Mouse (Mus musculus) midbrain, embryonic 10.5 days (tissue): ENCODE measurements at regions not wholly inside any gene's neighbourhood (a gene's known extent, or its start where the extent isn't known, plus 50 kb on each side); places are given as distances from the start of the nearest gene placed in this dataset.
A peak's percentile ranks its signal among the peaks of the same experiment; 100 is the strongest.
"Not testable (repeated sequence)": the region's sequence is repeated elsewhere in the genome, so short reads cannot be mapped to it uniquely, and the experiment has no call there.

Experiments used
- DNase-seq: peaks from one replicate; pipeline ENCODE4 v3.0.0-alpha.2; 2017; ENCODE audit warnings: low spot score
- H3K27ac ChIP-seq: fragments of 300-500 bp; sonication (generic); replicated peaks from 2 replicates; pipeline ENCODE4 v1.5.1; 2016; ENCODE audit warnings: mild to moderate bottlenecking
- H3K27me3 ChIP-seq: fragments of 300-500 bp; sonication (generic); 2 replicates; pipeline ENCODE4 v1.6.1; 2016; ENCODE audit warnings: low read depth, mild to moderate bottlenecking; ENCODE audit not compliant: poor library complexity, severe bottlenecking
- H3K36me3 ChIP-seq: fragments of 300-500 bp; sonication (generic); 2 replicates; pipeline ENCODE4 v1.6.1; 2016; ENCODE audit warnings: mild to moderate bottlenecking, moderate library complexity
- H3K4me1 ChIP-seq: fragments of 300-500 bp; sonication (generic); 2 replicates; pipeline ENCODE4 v1.6.1; 2016
- H3K4me3 ChIP-seq: fragments of 300-500 bp; sonication (generic); 2 replicates; pipeline ENCODE4 v1.5.1; 2016; ENCODE audit warnings: mild to moderate bottlenecking, moderate library complexity
- H3K9me3 ChIP-seq: fragments of 300-500 bp; sonication (generic); replicated peaks from 2 replicates; pipeline ENCODE4 v1.6.1; 2016; ENCODE audit warnings: mild to moderate bottlenecking
- WGBS: fragments of 180-500 bp; shearing (Covaris S2); methylation state at CpG from one replicate; pipeline ENCODE4 v1.1.7; 2016; 5-methylcytosine and 5-hydroxymethylcytosine counted together

DNA sequence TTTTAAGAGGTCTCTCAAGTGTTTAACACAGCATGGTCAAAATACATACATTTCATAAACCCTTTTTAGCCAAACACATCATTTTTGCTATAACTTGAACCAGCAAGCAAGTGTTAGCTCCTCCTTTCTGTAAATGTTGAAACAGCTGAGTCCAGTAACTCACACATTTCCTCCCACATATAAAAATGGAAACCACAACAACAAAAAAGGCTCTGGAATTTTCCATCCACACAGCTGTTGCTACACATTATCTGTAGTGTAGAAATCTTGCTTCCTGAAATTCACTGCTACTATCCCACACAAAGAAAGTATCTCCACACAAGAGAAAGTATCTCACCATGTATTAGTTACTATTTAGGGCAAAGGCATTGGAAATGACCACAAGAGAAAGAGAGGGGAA lies 96.7 kb upstream of the Tbl1x start:
- no peak overlapping the region for H3K4me3 ChIP-seq
- no peaks in the 10 kb centered on the region for H3K9me3 ChIP-seq
- no peaks in the 10 kb centered on the region for H3K36me3 ChIP-seq
- H3K27me3 ChIP-seq = no peaks in the 10 kb centered on the region
- H3K4me1 ChIP-seq = no peaks in the 10 kb centered on the region
- DNase-seq = no peak
- H3K27ac ChIP-seq = no peak overlapping the region

GRCm38 (mm10) chrX:77417766-77418165 lies 93.0 kb upstream of the Tbl1x start:
- no peak for DNase-seq
- no peak overlapping the region for H3K4me3 ChIP-seq
- no peaks in the 10 kb centered on the region for H3K4me1 ChIP-seq
- H3K27me3 ChIP-seq = no peaks in the 10 kb centered on the region
- no peaks in the 10 kb centered on the region for H3K36me3 ChIP-seq
- no peak overlapping the region for H3K27ac ChIP-seq
- no peaks in the 10 kb centered on the region for H3K9me3 ChIP-seq

DNA sequence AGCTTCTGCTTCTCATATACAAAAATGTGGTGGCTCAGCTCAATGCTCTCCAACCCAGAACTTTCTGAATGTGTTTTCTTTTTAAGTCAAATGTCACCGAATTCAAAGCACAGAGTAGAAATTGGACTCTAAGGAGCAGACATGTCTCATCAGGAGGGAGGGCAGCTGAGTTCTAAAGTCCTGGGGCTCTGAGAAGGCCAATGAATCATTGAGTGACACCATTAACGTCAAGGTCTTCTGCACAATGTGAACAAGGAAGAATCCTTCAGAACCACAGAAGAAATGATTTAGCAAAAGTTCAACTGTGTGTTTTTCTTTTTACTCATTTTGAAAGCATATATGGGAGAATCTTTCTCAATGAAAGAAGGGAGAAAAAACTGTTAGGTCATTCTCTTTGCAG lies 88.6 kb upstream of the Tbl1x start:
- H3K9me3 ChIP-seq = no peaks in the 10 kb centered on the region
- H3K36me3 ChIP-seq = no peaks in the 10 kb centered on the region
- H3K4me1 ChIP-seq = no peaks in the 10 kb centered on the region
- DNase-seq = no peak
- H3K27ac ChIP-seq = no peak overlapping the region
- H3K4me3 ChIP-seq = no peak overlapping the region
- WGBS = 83% methylated on average over 2 of the region's 2 CpGs
- no peaks in the 10 kb centered on the region for H3K27me3 ChIP-seq

DNA sequence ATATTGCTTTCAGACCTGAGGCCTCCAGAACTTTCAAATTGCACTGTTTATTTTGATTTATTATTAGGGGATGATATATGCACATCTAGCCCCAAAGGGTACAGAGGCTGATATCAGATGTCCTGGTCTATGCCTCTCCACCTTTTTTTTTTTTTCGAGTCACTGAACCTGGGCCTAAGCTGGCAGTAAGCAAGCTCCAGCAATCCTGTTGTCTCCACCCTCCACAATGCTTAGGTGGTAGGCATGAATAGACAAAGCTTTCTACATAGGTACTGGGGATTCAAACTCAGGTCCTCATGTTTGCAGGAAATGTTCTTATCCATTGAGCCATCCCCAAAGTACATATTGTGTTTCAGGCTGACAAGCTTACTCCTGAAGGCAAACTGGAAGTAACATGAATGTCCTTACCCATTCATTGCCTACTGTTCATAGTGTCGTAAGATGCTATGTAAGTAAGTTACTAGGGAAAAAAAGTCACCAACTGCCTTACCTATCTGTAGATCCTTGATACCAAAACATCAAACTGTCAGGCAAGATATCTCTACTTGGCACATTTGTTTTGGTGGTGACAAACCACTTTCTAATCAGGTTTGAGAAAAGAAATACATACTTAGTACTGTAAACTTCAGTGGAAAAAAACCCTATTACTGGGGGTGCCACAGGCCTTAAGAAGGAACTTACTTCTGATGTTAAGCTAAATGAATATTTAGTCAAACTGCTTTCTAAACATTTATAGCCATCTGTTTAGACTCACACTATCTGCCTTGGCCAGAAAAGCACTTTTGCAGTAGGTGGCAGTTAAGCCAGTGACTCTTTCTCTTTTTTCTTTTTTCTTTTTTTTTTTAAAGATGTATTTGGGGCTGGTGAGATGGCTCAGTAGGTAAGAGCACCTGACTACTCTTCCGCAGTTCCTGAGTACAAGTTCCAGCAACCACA lies 85.8 kb upstream of the Tbl1x start:
- H3K9me3 ChIP-seq = no peaks in the 10 kb centered on the region
- H3K36me3 ChIP-seq = no peaks in the 10 kb centered on the region
- no peaks in the 10 kb centered on the region for H3K27me3 ChIP-seq
- WGBS = 88% methylated on average over 3 of the region's 3 CpGs
- no peaks in the 10 kb centered on the region for H3K4me1 ChIP-seq
- H3K4me3 ChIP-seq = no peak overlapping the region
- no peak for DNase-seq
- no peak overlapping the region for H3K27ac ChIP-seq

DNA sequence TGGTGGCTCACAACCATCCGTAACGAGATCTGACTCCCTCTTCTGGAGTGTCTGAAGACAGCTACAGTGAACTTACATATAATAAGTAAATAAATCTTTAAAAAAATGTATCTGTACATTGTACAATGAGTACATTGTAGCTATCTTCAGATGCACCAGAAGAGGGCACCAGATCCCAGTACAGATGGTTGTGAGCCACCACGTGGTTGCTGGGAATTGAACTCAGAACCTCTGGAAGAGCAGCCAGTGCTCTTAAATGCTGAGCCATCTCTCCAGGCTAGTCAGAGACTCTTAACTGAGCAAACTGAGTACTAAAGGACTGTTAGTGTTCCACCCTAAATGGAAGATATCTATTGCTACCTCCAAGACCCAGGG lies 85.1 kb upstream of the Tbl1x start:
- H3K27me3 ChIP-seq, H3K36me3 ChIP-seq, H3K27ac ChIP-seq, H3K4me3 ChIP-seq, DNase-seq, H3K9me3 ChIP-seq, H3K4me1 ChIP-seq: not testable (repeated sequence)
- WGBS = 75% methylated on average over 3 of the region's 3 CpGs

DNA sequence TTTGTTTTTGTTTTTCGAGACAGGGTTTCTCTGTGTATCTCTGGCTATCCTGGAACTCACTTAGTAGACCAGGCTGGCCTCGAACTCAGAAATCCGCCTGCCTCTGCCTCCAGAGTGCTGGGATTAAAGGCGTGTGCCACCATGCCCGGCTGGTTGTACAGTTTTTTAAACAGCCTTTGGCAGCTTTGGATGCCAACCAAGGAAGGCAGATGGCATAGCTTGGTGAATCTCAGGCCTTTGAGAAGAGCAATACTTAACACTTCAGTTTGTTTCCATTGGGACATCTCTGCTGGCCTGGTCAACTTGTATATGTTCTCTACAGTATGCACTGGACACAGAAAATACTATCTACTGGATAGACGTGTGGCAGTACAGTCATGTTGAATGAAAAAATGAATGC lies 84.0 kb upstream of the Tbl1x start:
- not testable (repeated sequence) for H3K36me3 ChIP-seq, H3K9me3 ChIP-seq, H3K27ac ChIP-seq, H3K4me3 ChIP-seq, DNase-seq, H3K27me3 ChIP-seq, H3K4me1 ChIP-seq
- WGBS = 84% methylated on average over 6 of the region's 6 CpGs

GRCm38 (mm10) chrX:77432001-77432565 lies 78.7 kb upstream of the Tbl1x start:
- 82% methylated on average over 2 of the region's 2 CpGs for WGBS
- 0 out of 2 replicates have a peak overlapping the region, but pooled peaks have one; percentile 28 for H3K27ac ChIP-seq

GRCm38 (mm10) chrX:77432846-77433810 lies 77.7 kb upstream of the Tbl1x start:
- Histone ChIP-seq H3K4me1 (peaks cover 5% of the 10 kb centered on the region), H3K27me3 (no peaks in the 10 kb centered on the region), H3K4me3 (peak overlapping the region; percentile 38), H3K36me3 (no peaks in the 10 kb centered on the region), H3K9me3 (no peaks in the 10 kb centered on the region), H3K27ac (peak overlapping the region; percentile 78)
- 14% methylated on average over 27 of the region's 29 CpGs for WGBS
- DNase-seq = peak; percentile 95

More at GRCm38 (mm10) chrX:77432001-77432565, 78.7 kb upstream of the Tbl1x start:
- Histone ChIP-seq H3K9me3 (no peaks in the 10 kb centered on the region), H3K36me3 (no peaks in the 10 kb centered on the region), H3K4me1 (peaks cover 5% of the 10 kb centered on the region), H3K4me3 (no peak overlapping the region), H3K27me3 (no peaks in the 10 kb centered on the region)
- DNase-seq = no peak

DNA sequence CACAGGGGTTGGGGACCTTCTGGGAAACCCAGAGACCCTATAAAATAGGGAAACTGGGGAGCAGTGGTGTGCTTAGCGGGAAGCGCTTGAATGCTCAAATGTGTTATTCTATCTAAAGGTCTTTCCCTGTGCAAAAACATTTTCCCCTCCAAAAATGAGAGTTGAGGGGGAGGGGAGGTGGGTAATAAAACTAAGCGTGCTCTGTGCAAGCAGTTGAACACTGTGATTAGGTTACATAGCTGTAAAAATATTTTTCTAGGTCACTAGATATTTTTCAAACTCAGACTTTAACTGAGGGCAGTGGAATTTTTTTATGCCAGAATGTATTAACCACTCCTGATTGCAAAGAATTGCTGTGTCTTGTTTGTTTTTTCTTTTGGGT lies 77.0 kb upstream of the Tbl1x start:
- no peak for DNase-seq
- Histone ChIP-seq H3K27ac (peak overlapping the region; percentile 78), H3K4me1 (peaks cover 5% of the 10 kb centered on the region), H3K9me3 (no peaks in the 10 kb centered on the region), H3K27me3 (no peaks in the 10 kb centered on the region), H3K36me3 (no peaks in the 10 kb centered on the region), H3K4me3 (peak overlapping the region; percentile 38; the same call in 1 of the 2 replicates)
- WGBS = 18% methylated on average over 3 of the region's 3 CpGs

DNA sequence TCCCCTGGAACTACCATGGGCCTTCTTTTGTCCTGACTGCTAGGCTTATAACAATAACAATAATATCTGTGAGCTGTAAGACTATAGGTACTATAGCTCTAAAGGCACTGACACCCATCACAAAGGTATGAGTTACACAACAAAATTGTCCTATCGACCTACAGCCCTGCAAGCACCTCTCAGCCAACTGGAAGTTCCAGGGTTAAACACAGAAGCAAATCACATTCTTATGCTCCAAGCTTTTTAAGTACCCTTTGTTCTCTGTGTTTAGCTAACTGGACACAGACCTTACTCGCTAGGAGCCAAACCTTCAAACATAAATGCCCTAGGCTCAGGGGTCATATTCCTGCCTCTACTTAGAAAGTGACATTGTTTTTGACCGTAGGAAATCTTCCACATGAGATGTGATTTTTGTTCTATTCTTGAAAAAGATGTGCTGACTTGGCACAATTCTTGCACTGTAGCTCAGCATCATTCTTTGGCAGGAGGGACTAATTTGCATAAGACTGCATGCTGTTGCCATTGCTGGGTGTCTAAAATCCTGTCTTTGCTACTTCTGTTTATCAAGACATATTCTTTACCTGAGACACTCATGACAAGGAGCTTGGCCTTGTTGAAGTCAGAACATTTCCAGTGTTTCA lies 66.8 kb upstream of the Tbl1x start:
- Histone ChIP-seq H3K36me3 (no peaks in the 10 kb centered on the region), H3K4me3 (no peak overlapping the region), H3K27ac (no peak overlapping the region), H3K4me1 (0 out of 2 replicates have a peak, but pooled peaks cover 6% of the 10 kb centered on the region), H3K9me3 (no peaks in the 10 kb centered on the region), H3K27me3 (no peaks in the 10 kb centered on the region)
- DNase-seq = no peak
- 45% methylated on average over 3 of the region's 3 CpGs for WGBS

DNA sequence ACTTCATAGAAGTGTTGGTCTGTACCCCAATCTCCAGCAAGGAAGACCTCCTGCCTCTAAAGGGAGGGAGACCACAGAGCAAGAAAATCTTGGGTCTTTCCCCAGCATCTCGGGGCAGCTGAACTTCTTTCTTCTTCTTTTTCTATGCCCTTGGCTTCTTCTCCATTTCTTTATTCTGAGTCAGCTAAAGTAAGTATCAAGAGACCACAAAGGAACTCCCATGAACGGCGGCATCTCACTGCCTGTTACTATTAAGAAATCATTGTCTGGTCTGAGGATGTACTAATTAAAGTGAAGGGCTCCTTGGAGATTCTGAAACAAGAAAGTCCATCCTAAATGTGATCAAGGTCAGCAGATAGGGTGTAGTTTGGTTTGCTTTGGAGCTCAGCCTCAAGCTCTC lies 64.1 kb upstream of the Tbl1x start:
- Histone ChIP-seq H3K27me3 (no peaks in the 10 kb centered on the region), H3K4me3 (no peak overlapping the region), H3K27ac (no peak overlapping the region), H3K4me1 (0 out of 2 replicates have a peak, but pooled peaks cover 6% of the 10 kb centered on the region), H3K36me3 (no peaks in the 10 kb centered on the region), H3K9me3 (no peaks in the 10 kb centered on the region)
- no peak for DNase-seq
- WGBS = 88% methylated on average over 3 of the region's 3 CpGs

GRCm38 (mm10) chrX:77451977-77452675 lies 58.7 kb upstream of the Tbl1x start:
- no peak for DNase-seq
- Histone ChIP-seq H3K36me3 (no peaks in the 10 kb centered on the region), H3K4me1 (no peaks in the 10 kb centered on the region), H3K9me3 (no peaks in the 10 kb centered on the region), H3K27ac (no peak overlapping the region), H3K27me3 (no peaks in the 10 kb centered on the region), H3K4me3 (no peak overlapping the region)
- WGBS = 60% methylated on average over 1 of the region's 1 CpGs
